Mouse (Mus musculus): ENCODE results near the gene Sectm1b. TPM values are rescaled to one million over a fixed set of nuclear protein-coding genes. Genes with fewer than 3 reads are reported as not detected.

The Sectm1b gene
- polyA plus RNA-seq (2021; fragmentation: Nextera tagmentation): not detected in 2 replicates
- long read RNA-seq, experiment 1: 0 reads
- long read RNA-seq, experiment 2: 0 reads

GRCm38 (mm10) chr11:121063379-121063778 is at the start of gene Sectm1b:
Gene Sectm1b (minus strand): TSS chr11:121063569.

GRCm38 (mm10) chr11:121081120-121081519 is 17.8 kb upstream of the Sectm1b start, which contains the start of gene Sectm1a:
Gene Sectm1a (minus strand): TSS chr11:121081220.

GRCm38 (mm10) chr11:121039302-121039701 is 24.1 kb downstream of the Sectm1b start, which contains the start of gene Cd7:
Gene Cd7 (minus strand): TSS chr11:121039418.

Other genes starting within 250 kb of the Sectm1b start
- gene Fasn, start 239.0 kb downstream of the Sectm1b start, polyA plus RNA-seq (2021; fragmentation: Nextera tagmentation): 45.4 and 45.9 TPM in 2 replicates
- 1.2 and 1.5 TPM in 2 replicates for gene Ccdc57, start 130.7 kb downstream of the Sectm1b start, polyA plus RNA-seq (2021; fragmentation: Nextera tagmentation)
- 1.4 and 2.1 TPM in 2 replicates for gene Slc16a3, start 115.1 kb downstream of the Sectm1b start, polyA plus RNA-seq (2021; fragmentation: Nextera tagmentation)
- gene Csnk1d, start 72.2 kb downstream of the Sectm1b start, polyA plus RNA-seq (2021; fragmentation: Nextera tagmentation): 30.2 and 34.7 TPM in 2 replicates
- gene Cd7, start 24.2 kb downstream of the Sectm1b start, polyA plus RNA-seq (2021; fragmentation: Nextera tagmentation): 0.14 and 0.15 TPM in 2 replicates
- not detected in 2 replicates for gene Sectm1a, start 17.7 kb upstream of the Sectm1b start, polyA plus RNA-seq (2021; fragmentation: Nextera tagmentation)
- not detected in 2 replicates for gene Tex19.2, start 55.1 kb upstream of the Sectm1b start, polyA plus RNA-seq (2021; fragmentation: Nextera tagmentation)
- gene Tex19.1, start 82.6 kb upstream of the Sectm1b start, polyA plus RNA-seq (2021; fragmentation: Nextera tagmentation): not detected in 2 replicates
- 0.26 and 0.31 TPM in 2 replicates for gene Uts2r, start 96.7 kb upstream of the Sectm1b start, polyA plus RNA-seq (2021; fragmentation: Nextera tagmentation)
- 6.2 and 6.6 TPM in 2 replicates for gene Hexdc, start 140.9 kb upstream of the Sectm1b start, polyA plus RNA-seq (2021; fragmentation: Nextera tagmentation)
- 24.9 and 31.0 TPM in 2 replicates for gene Ogfod3, start 141.1 kb upstream of the Sectm1b start, polyA plus RNA-seq (2021; fragmentation: Nextera tagmentation)
- 15.5 and 16.1 TPM in 2 replicates for gene Cybc1, start 165.8 kb upstream of the Sectm1b start, polyA plus RNA-seq (2021; fragmentation: Nextera tagmentation)
- 12.7 and 16.5 TPM in 2 replicates for gene Narf, start 173.7 kb upstream of the Sectm1b start, polyA plus RNA-seq (2021; fragmentation: Nextera tagmentation)
- 5.0 and 6.3 TPM in 2 replicates for gene Foxk2, start 196.4 kb upstream of the Sectm1b start, polyA plus RNA-seq (2021; fragmentation: Nextera tagmentation)

All from layer of hippocampus, adult 6 months (tissue).